Mouse (Mus musculus) limb, embryonic 13.5 days (tissue): ENCODE measurements around the gene Rrp7a. TPM values are rescaled to one million over a fixed set of nuclear protein-coding genes. Genes with fewer than 3 reads are reported as not detected.
"Not testable (repeated sequence)": the region's sequence is repeated elsewhere in the genome, so short reads cannot be mapped to it uniquely, and the experiment has no call there.

Experiments
- ATAC-seq: fragments of 200-750 bp; cut with Nextera tagmentation; 2 replicates; pipeline ENCODE4 v1.8.0; 2017; ENCODE audit warnings: low read depth, moderate number of reproducible peaks, moderate TSS enrichment; ENCODE audit not compliant: low FRiP score
- H3K27ac ChIP-seq: fragments of 300-500 bp; sonication (generic); 2 replicates; pipeline ENCODE4 v1.5.1; 2015; ENCODE audit warnings: inconsistent platforms, mild to moderate bottlenecking, moderate library complexity
- H3K27me3 ChIP-seq: fragments of 300-500 bp; sonication (generic); 2 replicates; pipeline ENCODE4 v1.6.1; 2015; ENCODE audit warnings: mild to moderate bottlenecking, inconsistent platforms
- H3K36me3 ChIP-seq: fragments of 300-500 bp; sonication (generic); 2 replicates; pipeline ENCODE4 v1.6.1; 2015; ENCODE audit warnings: inconsistent platforms, mild to moderate bottlenecking, moderate library complexity
- H3K4me1 ChIP-seq: fragments of 300-500 bp; sonication (generic); 2 replicates; pipeline ENCODE4 v1.6.1; 2015; ENCODE audit warnings: inconsistent platforms
- H3K4me2 ChIP-seq: fragments of 300-500 bp; sonication (generic); replicated peaks from 2 replicates; pipeline ENCODE4 v1.6.1; 2015; ENCODE audit warnings: inconsistent platforms, mild to moderate bottlenecking, moderate library complexity
- H3K4me3 ChIP-seq: fragments of 300-500 bp; sonication (generic); 2 replicates; pipeline ENCODE4 v1.5.1; 2015; ENCODE audit warnings: moderate library complexity, mild to moderate bottlenecking, inconsistent platforms
- H3K9ac ChIP-seq: fragments of 300-500 bp; sonication (generic); 2 replicates; pipeline ENCODE4 v1.6.1; 2015; ENCODE audit warnings: mild to moderate bottlenecking, inconsistent platforms
- H3K9me3 ChIP-seq: fragments of 300-500 bp; sonication (generic); 2 replicates; pipeline ENCODE4 v1.6.1; 2016; ENCODE audit warnings: inconsistent platforms
- WGBS: fragments of 180-500 bp; shearing (Covaris S2); methylation state at CpG from one replicate; pipeline ENCODE4 v1.1.7; 2015; 5-methylcytosine and 5-hydroxymethylcytosine counted together
- polyA plus RNA-seq: library from polyadenylated mRNA; unstranded; fragments of >200 nt; fragmentation: Nextera tagmentation; extraction: Ambion mirVana; gene quantifications from 2 replicates; pipeline ENCODE4 v1.2.1, GENCODE M21; 2015

Gene Rrp7a
- polyA plus RNA-seq, 1 experiment from 2014 or later: 63.9 TPM

DNA sequence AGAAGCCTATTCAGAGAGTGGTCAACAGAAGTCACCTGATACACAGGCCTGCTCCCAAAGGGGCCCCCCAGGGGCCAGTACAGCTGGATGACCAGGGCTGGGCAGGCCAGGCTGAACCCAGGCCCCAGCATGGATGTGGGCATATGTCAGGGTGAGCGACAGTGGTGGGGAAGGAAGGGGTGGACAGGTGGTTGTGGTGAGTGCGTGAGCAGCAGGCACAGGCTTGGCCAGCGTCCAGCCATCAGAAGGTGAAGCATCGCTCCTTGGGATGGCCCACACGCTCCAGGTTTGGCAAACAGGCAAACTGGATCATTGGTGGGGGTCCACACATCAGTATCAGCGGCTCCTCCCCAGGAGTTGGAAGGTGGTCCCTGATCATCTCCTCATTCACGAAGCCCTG lies 31.7 kb upstream of the Rrp7a start:
- no peak overlapping the region for H3K27ac ChIP-seq
- H3K9me3 ChIP-seq: no peaks in the 10 kb centered on the region
- no peak overlapping the region for H3K4me3 ChIP-seq
- ATAC-seq: no peak
- no peaks in the 10 kb centered on the region for H3K27me3 ChIP-seq
- H3K36me3 ChIP-seq: peaks cover 39% of the 10 kb centered on the region
- WGBS: 94% methylated on average over 7 of the region's 7 CpGs
- H3K4me1 ChIP-seq: 0 out of 2 replicates have a peak, but pooled peaks cover 5% of the 10 kb centered on the region
- H3K9ac ChIP-seq: no peak overlapping the region
- H3K4me2 ChIP-seq: no peak overlapping the region

DNA sequence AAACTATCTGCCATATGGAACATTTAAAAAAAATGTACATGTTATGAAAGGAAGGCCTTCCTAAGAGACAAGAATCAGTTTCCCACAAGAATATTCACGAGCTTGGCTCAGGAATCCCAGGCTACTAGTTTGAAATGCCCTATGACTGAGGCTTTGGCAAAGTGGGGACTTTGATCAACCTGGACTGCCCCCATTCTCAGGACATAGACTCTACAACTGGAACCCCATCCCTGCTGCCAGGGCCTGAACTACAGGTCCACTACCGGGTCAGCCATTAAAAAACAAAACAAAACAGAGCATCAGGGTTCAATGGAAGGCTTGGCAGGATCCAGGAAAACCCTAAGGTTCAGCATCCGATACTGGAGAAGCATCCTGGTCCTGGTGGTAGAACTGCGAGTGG lies 28.1 kb upstream of the Rrp7a start:
- no peak overlapping the region; the same call in 1 of the 2 replicates for H3K27ac ChIP-seq
- H3K4me1 ChIP-seq: peaks cover 14% of the 10 kb centered on the region
- H3K9ac ChIP-seq: no peak overlapping the region
- no peak overlapping the region for H3K4me3 ChIP-seq
- peaks cover 29% of the 10 kb centered on the region for H3K36me3 ChIP-seq
- no peaks in the 10 kb centered on the region for H3K9me3 ChIP-seq
- WGBS: 89% methylated on average over 4 of the region's 4 CpGs
- H3K27me3 ChIP-seq: no peaks in the 10 kb centered on the region
- ATAC-seq: no peak
- H3K4me2 ChIP-seq: no peak overlapping the region

DNA sequence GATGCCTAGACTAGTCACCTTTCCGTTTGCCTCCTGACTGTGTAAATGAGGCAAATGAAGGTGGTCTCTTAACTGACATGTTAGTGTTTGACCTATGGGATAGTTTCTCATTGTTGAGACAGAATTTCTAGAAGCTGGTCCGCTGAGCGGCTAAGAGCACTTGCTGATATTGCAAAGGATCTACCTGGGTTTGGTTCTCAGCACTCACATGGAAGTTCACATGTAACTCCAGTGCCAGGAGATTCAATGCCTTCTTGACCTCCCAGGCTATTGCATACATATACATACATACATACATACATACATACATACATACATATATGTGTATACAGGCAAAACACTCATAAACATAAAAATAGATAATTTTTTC lies 27.5 kb upstream of the Rrp7a start:
- Histone ChIP-seq H3K36me3 (peaks cover 35% of the 10 kb centered on the region), H3K9me3 (no peaks in the 10 kb centered on the region), H3K4me1 (peaks cover 14% of the 10 kb centered on the region), H3K27me3 (no peaks in the 10 kb centered on the region), H3K4me3 (peak overlapping the region; percentile 92), H3K27ac (peak overlapping the region; percentile 98), H3K4me2 (peak overlapping the region; percentile 52), H3K9ac (no peak overlapping the region)
- WGBS: 14% methylated on average over 3 of the region's 3 CpGs
- ATAC-seq: no peak

DNA sequence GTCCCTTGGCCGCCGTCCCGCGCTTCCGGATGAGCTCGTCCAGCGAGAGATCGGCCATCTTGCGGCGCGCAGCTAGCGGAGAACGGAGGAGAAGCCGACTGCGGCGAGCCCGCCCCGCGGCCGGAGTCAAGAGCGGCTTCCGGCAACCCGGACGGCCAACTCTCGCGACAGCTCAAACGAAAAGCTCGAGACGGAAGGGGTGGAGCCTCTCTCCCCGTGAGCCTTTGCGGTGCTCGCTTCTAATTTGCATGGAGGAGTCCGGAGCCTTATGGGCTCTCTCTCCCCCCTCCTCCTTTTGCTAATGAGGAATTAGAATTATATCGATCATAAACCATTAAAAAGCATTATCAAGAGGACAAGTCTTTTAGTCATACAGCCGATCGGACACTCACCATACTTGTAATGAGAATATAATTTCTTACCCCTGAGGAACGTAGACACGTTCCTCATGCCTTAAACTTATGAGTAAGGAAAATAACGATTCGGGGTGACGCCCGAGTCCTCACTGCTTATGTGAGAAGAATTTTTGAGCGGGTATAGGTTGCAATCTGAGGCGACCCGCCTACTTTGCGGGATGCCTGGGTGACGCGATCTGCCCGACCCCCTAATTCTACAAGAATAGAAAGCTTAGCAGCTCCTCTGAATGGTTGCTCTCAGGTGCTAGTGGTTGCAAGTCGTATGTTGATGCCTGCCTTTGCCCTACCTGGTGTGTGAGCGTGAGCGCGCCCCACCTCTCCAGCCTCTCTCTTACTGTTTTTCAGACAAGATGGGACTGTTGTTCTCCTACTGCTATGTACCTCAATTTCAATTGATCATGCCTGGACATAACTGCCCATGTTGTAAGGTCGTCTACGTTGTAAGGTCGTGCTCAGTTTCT lies 26.8 kb upstream of the Rrp7a start, which contains the start of gene Poldip3:
Gene Poldip3, minus strand, starts transcription at position 189 of the 877 bp plus-strand sequence.
- ATAC-seq: peak; percentile 92
- Histone ChIP-seq H3K9me3 (no peaks in the 10 kb centered on the region), H3K9ac (peak within 1 kb of the TSS; percentile 97), H3K27me3 (no peaks in the 10 kb centered on the region), H3K36me3 (peaks cover 40% of the 10 kb centered on the region), H3K4me3 (peak within 1 kb of the TSS; percentile 92), H3K4me2 (peak within 1 kb of the TSS; percentile 95), H3K27ac (peak within 1 kb of the TSS; percentile 98), H3K4me1 (peaks cover 14% of the 10 kb centered on the region)
- WGBS: under 1% methylated on average over 56 of the region's 56 CpGs

DNA sequence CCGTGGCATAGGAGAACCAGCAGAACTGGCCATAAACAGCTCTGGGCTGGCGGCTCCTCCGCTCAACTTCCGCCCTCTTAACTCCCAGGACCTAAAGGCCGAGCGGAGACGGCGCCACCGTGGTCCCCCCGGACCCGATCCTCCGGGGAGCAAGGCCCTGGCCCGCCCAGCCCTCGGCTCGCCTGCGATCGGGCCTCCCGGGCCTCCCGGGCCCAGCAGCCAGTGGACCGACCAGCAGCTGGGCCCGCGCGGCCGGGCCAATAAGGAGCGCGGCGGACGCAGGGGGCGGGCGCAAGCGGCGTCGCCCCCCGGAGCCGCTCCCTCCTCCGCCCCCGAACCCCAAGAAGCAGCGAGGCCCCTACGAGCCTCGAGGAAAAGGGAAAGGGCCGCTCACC lies 26.2 kb upstream of the Rrp7a start:
- peak overlapping the region; percentile 98 for H3K27ac ChIP-seq
- under 1% methylated on average over 39 of the region's 41 CpGs for WGBS
- H3K9me3 ChIP-seq: no peaks in the 10 kb centered on the region
- H3K4me1 ChIP-seq: peaks cover 14% of the 10 kb centered on the region
- H3K27me3 ChIP-seq: no peaks in the 10 kb centered on the region
- peaks cover 41% of the 10 kb centered on the region for H3K36me3 ChIP-seq
- peak overlapping the region; percentile 97 for H3K9ac ChIP-seq
- peak overlapping the region; percentile 95 for H3K4me2 ChIP-seq
- peak; percentile 76 for ATAC-seq
- H3K4me3 ChIP-seq: peak overlapping the region; percentile 92

DNA sequence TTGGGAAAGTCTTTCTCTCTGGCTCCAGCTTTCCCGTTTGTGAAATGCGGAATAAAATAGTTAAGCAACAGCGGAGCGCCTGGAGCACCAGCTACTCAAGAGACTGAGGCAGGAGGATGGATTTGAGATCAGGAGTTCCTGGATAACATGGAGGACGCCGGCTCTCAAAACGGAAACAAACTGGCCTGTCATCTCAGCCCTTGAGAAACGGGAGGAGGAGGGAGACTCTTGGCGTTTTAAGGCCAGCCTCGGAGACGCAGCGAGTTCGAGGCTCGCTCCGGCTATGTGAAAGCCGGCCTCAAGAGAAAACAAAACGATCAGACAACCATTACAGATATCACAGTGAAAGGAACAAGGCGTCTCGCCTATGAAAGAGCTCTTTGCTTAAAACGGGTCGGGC lies 25.8 kb upstream of the Rrp7a start:
- peaks cover 14% of the 10 kb centered on the region for H3K4me1 ChIP-seq
- peak overlapping the region; percentile 98 for H3K27ac ChIP-seq
- H3K9me3 ChIP-seq: no peaks in the 10 kb centered on the region
- H3K9ac ChIP-seq: peak overlapping the region; percentile 97
- H3K4me2 ChIP-seq: peak overlapping the region; percentile 95
- peaks cover 37% of the 10 kb centered on the region for H3K36me3 ChIP-seq
- no peaks in the 10 kb centered on the region for H3K27me3 ChIP-seq
- H3K4me3 ChIP-seq: peak overlapping the region; percentile 92
- WGBS: 4% methylated on average over 21 of the region's 21 CpGs
- no peak for ATAC-seq

DNA sequence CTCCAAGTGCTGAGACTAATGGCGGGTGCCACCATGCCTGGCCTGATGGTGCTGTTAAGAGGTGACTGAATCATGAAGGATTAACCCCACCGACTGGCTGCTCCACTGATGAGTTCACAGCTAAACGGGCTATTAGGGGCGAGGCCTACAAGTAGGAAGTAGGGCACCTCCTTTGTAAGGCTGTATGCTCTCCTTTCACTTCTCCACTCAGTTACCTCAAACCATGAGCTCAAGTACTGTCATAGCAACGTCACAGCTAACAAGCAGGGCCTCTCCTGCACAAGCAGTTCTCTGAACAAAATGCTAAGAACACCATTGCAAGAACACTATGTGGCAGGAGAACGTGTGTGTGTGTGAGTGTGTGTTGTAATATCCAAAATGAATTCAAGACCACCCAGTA lies 22.9 kb upstream of the Rrp7a start:
- peaks cover 14% of the 10 kb centered on the region for H3K4me1 ChIP-seq
- no peaks in the 10 kb centered on the region for H3K27me3 ChIP-seq
- no peak overlapping the region for H3K27ac ChIP-seq
- H3K4me2 ChIP-seq: no peak overlapping the region
- H3K4me3 ChIP-seq: no peak overlapping the region
- H3K9ac ChIP-seq: no peak overlapping the region
- no peaks in the 10 kb centered on the region for H3K9me3 ChIP-seq
- ATAC-seq: no peak
- H3K36me3 ChIP-seq: peaks cover 36% of the 10 kb centered on the region
- 90% methylated on average over 6 of the region's 6 CpGs for WGBS

DNA sequence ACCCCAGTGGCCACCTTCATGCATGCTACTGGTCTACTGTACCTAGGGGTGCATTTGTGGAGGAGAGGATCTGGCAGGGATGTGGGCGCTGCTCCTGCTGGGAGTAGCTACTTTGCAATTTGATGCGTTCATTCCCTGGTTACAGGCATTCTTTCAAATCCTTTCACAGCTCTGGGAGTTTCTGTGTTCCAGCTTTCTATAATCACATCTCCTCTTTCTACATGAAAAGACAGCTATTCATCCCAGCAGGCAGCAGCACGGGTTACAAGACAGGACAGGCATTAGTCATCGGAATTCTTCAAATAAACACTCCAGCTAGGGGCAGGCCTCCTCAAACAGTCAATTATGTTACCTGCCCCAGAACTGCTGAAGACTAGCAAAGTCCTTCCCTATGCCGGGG lies 20.3 kb upstream of the Rrp7a start:
- H3K4me3 ChIP-seq: no peak overlapping the region
- no peak overlapping the region for H3K9ac ChIP-seq
- peaks cover 44% of the 10 kb centered on the region for H3K36me3 ChIP-seq
- ATAC-seq: no peak
- no peaks in the 10 kb centered on the region for H3K27me3 ChIP-seq
- no peak overlapping the region for H3K27ac ChIP-seq
- H3K9me3 ChIP-seq: no peaks in the 10 kb centered on the region
- 66% methylated on average over 5 of the region's 5 CpGs for WGBS
- no peak overlapping the region for H3K4me2 ChIP-seq
- peaks cover 4% of the 10 kb centered on the region for H3K4me1 ChIP-seq

DNA sequence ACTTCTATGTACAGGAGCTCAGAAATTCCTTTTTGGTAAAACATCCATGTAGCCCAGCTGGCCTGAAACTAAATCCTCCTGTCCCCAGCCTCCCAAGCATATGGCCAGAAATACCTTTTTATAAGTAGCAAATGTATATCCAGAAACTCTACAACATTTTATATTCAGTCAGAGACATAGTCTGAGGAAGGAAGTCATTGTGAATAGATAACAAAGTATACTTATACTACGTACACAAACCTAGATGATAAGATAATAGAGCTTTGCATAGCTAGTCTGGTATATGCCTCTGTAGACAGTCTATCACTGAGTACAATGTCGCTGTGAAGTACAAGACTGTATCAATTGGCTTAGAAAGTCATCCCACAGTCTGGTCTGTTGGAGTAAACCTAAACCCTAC lies 13.1 kb upstream of the Rrp7a start:
- H3K9ac ChIP-seq: no peak overlapping the region
- H3K4me3 ChIP-seq: no peak overlapping the region
- WGBS: 86% methylated on average over 2 of the region's 2 CpGs
- no peaks in the 10 kb centered on the region for H3K9me3 ChIP-seq
- ATAC-seq: no peak
- no peaks in the 10 kb centered on the region for H3K4me1 ChIP-seq
- no peak overlapping the region for H3K4me2 ChIP-seq
- no peaks in the 10 kb centered on the region for H3K27me3 ChIP-seq
- peaks cover 78% of the 10 kb centered on the region for H3K36me3 ChIP-seq
- H3K27ac ChIP-seq: no peak overlapping the region

DNA sequence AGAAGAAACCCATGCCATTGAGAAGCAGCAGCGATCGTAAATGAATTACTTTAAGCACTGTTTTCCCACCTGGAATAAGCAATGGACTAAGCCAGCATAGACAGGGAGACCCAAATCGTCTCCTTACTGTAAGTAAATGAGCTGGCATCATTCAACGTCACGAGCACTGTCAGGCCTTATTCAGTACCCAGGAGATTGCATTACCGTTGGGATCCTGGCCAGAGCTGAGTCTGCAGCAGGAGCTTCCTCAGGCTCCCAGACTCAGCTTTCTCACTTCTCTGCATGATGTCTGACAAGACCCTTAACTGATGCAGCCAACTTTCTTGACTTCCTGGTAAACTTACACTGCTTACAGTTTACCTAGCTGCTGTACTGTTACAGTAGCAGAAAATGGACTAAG lies 12.1 kb upstream of the Rrp7a start:
- peaks cover 88% of the 10 kb centered on the region for H3K36me3 ChIP-seq
- no peak overlapping the region for H3K4me3 ChIP-seq
- no peak overlapping the region for H3K4me2 ChIP-seq
- ATAC-seq: no peak
- 87% methylated on average over 6 of the region's 6 CpGs for WGBS
- no peak overlapping the region for H3K27ac ChIP-seq
- H3K9ac ChIP-seq: no peak overlapping the region
- no peaks in the 10 kb centered on the region for H3K27me3 ChIP-seq
- no peaks in the 10 kb centered on the region for H3K4me1 ChIP-seq
- no peaks in the 10 kb centered on the region for H3K9me3 ChIP-seq

DNA sequence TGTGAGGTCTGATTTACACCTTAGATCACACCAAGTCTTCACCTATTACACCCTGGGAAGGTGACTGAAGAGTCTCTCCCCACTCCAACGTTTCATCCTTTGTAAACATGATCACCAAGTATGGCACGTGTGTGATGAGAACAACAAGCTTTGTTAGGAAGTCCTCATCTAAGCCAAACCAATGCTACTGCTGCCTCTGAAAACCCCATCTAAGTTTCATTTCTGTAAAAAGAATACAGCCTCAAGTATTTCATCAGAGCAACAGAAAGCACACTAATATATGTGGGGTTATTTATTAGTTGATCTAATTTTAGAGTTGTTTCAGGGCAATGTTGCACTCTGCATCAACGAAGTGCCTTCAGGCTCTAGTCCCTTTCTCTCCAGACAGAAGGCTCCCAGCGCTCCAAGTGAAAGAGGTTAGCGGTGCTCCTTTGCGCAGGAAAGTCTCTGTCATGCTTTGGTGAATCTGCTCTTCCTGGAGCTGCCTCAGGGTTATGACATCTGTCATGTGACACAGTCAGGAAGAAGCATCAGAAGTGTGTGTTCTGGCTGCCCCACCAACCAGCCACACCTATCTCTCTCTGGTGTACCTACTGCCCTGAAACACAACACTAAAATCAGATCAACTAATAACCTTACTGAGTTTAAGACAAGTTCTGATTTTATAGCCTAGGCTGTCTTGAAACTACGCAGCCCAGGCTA lies 7.1 kb upstream of the Rrp7a start:
- Histone ChIP-seq H3K27me3 (no peaks in the 10 kb centered on the region), H3K9ac (no peak overlapping the region), H3K36me3 (peaks cover 97% of the 10 kb centered on the region), H3K9me3 (no peaks in the 10 kb centered on the region), H3K27ac (no peak overlapping the region), H3K4me1 (no peaks in the 10 kb centered on the region), H3K4me3 (no peak overlapping the region), H3K4me2 (no peak overlapping the region)
- 93% methylated on average over 7 of the region's 7 CpGs for WGBS
- no peak for ATAC-seq

DNA sequence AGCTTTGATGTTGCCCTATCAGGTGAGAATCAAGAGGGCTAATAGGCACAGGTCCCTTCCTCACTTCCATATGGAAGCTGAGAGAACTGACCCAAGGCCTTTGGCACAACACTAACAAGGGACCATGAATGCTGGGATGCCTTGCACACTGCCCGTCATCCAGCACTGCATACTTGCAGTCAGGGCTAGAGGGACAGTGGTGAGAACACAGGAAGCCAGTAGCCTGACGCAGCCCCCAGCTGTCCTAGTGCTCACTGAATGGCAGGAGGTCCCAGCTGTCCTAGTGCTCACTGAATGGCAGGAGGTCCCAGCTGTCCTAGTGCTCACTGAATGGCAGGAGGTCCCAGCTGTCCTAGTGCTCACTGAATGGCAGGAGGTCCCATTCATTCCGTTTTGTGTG lies 4.4 kb upstream of the Rrp7a start:
- H3K4me3 ChIP-seq, H3K4me2 ChIP-seq, H3K27me3 ChIP-seq, H3K9ac ChIP-seq, H3K4me1 ChIP-seq, H3K9me3 ChIP-seq: not testable (repeated sequence)
- ATAC-seq: peak; percentile 30; the same call in 1 of the 2 replicates
- 81% methylated on average over 3 of the region's 3 CpGs for WGBS
- Histone ChIP-seq H3K27ac (peak overlapping the region; percentile 44; the same call in 1 of the 2 replicates), H3K36me3 (peaks cover 74% of the 10 kb centered on the region)
